24 mouse cellular contexts compared by ENCODE assay signal in the genomic region with DNA sequence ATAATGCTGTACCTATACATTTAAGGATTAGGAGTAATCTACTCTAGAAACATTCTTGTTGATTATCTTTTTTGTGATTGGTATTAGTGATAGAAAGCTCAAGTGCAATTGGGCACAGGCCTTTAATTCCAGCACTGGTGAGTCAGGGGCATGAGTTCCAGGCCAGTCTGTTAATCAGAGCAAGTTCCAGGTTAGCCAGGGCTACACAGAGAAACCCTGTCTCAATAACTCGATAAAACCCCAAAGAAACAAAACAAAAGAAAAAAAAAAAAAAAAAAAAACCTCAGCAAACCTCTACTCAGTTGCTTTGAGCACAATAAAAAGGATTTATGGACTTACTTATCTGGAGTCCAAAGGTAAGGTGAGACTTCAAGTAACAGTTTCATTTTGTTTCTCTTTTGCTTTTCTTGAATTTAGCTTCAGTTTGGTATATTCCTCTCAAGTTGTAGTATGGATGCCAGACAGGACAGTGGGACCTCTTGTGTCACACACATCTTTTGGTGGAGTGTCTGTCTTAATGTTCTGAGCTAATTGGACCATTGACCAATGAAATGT.
"Had no signal": no experiment of that assay in that cellular context is flagged by ENCODE, and none has a peak within 500 bp of the region (broad histone marks: within the 10 kb centered on the region; RNA-seq: fewer than 3 reads in every experiment).

No protein-coding gene starts in this region.

- H3K27ac ChIP-seq: liver, embryonic 15.5 days; lung, embryonic 15.5 days; macrophage; neural tube, embryonic 13.5 days; neural tube, embryonic 15.5 days; stomach, embryonic 15.5 days; stomach, postnatal 0 days had no signal

- H3K9me3 ChIP-seq: liver, embryonic 15.5 days; lung, embryonic 15.5 days; neural tube, embryonic 13.5 days; neural tube, embryonic 15.5 days; stomach, embryonic 15.5 days had no signal

- H3K4me1 ChIP-seq: lung, embryonic 15.5 days; neural tube, embryonic 13.5 days; neural tube, embryonic 15.5 days; stomach, embryonic 15.5 days had no signal

- H3K36me3 ChIP-seq: lung, embryonic 15.5 days; neural tube, embryonic 15.5 days; stomach, embryonic 15.5 days had no signal

- H3K4me2 ChIP-seq: liver, embryonic 15.5 days; lung, embryonic 15.5 days; midbrain, embryonic 11.5 days; neural tube, embryonic 13.5 days; neural tube, embryonic 15.5 days; stomach, embryonic 15.5 days had no signal

- DNase-seq: liver, postnatal 0 days; lung, adult 2 months; lung, postnatal 14 days; lung, postnatal 36 days; midbrain, embryonic 14.5 days; retina, postnatal 1 day; right cerebral cortex, adult 18-20 months; right cerebral cortex, postnatal 25 days; spleen, adult 18-20 months; thymus, adult 2 months; thymus, postnatal 25 days; thymus, postnatal 4 days had no signal

- H3K4me3 ChIP-seq: liver, embryonic 15.5 days; lung, embryonic 15.5 days; megakaryocyte, embryonic 14.5 days; myocyte; neural tube, embryonic 13.5 days; neural tube, embryonic 15.5 days; stomach, embryonic 15.5 days had no signal

- H3K27me3 ChIP-seq: liver, embryonic 15.5 days; lung, embryonic 15.5 days; megakaryocyte, embryonic 14.5 days; neural tube, embryonic 13.5 days; neural tube, embryonic 15.5 days; stomach, embryonic 15.5 days had no signal

- H3K9ac ChIP-seq: liver, embryonic 15.5 days; liver, postnatal 0 days; lung, embryonic 15.5 days; neural tube, embryonic 13.5 days; neural tube, embryonic 15.5 days; stomach, embryonic 15.5 days had no signal

- ATAC-seq: liver, postnatal 0 days; lung, postnatal 0 days; midbrain, embryonic 16.5 days had no signal
